Mouse (Mus musculus): ENCODE data around the gene Olfr50. TPM values are rescaled to one million over a fixed set of nuclear protein-coding genes. Genes with fewer than 3 reads are reported as not detected.

The Olfr50 gene
- not detected in 2 replicates for polyA plus RNA-seq (2016; fragmentation: Nextera tagmentation; extraction: Ambion mirVana)

- WGBS: 77% methylated on average over 2 of the region's 2 CpGs
- no peak for ATAC-seq (ENCODE audit: low FRiP score, low read depth)
These were observed at the start of gene Olfr50 for GRCm38 (mm10) chr2:36790238-36790637. Gene Olfr50 (plus strand): TSS chr2:36790538.

GRCm38 (mm10) chr2:36783976-36784375, 6.4 kb upstream of the Olfr50 start, which contains the start of gene Olfr348:
Gene Olfr348 (plus strand): TSS chr2:36784276.
- Histone ChIP-seq H3K27me3 (no peaks in the 10 kb centered on the region), H3K4me3 (no peak within 1 kb of the TSS), H3K36me3 (no peaks in the 10 kb centered on the region), H3K4me1 (no peaks in the 10 kb centered on the region), H3K4me2 (replicated peaks) (no peak within 1 kb of the TSS), H3K27ac (replicated peaks) (no peak within 1 kb of the TSS), H3K9me3 (peaks cover 15% of the 10 kb centered on the region), H3K9ac (replicated peaks) (no peak within 1 kb of the TSS)
- ATAC-seq (ENCODE audit: low FRiP score, low read depth): no peak
- 66% methylated on average over 2 of the region's 2 CpGs for WGBS

More at GRCm38 (mm10) chr2:36790238-36790637, at the start of gene Olfr50:
- Histone ChIP-seq H3K4me3 (no peak within 1 kb of the TSS), H3K9me3 (peaks cover 27% of the 10 kb centered on the region), H3K4me1 (no peaks in the 10 kb centered on the region), H3K4me2 (replicated peaks) (no peak within 1 kb of the TSS), H3K27me3 (no peaks in the 10 kb centered on the region), H3K36me3 (no peaks in the 10 kb centered on the region), H3K27ac (replicated peaks) (no peak within 1 kb of the TSS), H3K9ac (replicated peaks) (no peak within 1 kb of the TSS)

GRCm38 (mm10) chr2:36816932-36817331, 26.6 kb downstream of the Olfr50 start, which contains the start of gene Olfr3:
Gene Olfr3 (minus strand): TSS chr2:36817032.
- H3K4me3 ChIP-seq: no peak within 1 kb of the TSS
- H3K9ac ChIP-seq (replicated peaks): no peak within 1 kb of the TSS
- H3K27ac ChIP-seq (replicated peaks): no peak within 1 kb of the TSS
- no peaks in the 10 kb centered on the region for H3K36me3 ChIP-seq
- 86% methylated on average over 1 of the region's 1 CpGs for WGBS
- H3K4me2 ChIP-seq (replicated peaks): no peak within 1 kb of the TSS
- H3K4me1 ChIP-seq: no peaks in the 10 kb centered on the region
- no peak for ATAC-seq (ENCODE audit: low FRiP score, low read depth)
- no peaks in the 10 kb centered on the region for H3K27me3 ChIP-seq
- H3K9me3 ChIP-seq: peaks cover 32% of the 10 kb centered on the region; the same call in 1 of the 2 replicates

- Histone ChIP-seq H3K36me3 (no peaks in the 10 kb centered on the region), H3K4me2 (replicated peaks) (no peak within 1 kb of the TSS), H3K4me1 (no peaks in the 10 kb centered on the region), H3K4me3 (no peak within 1 kb of the TSS), H3K27me3 (no peaks in the 10 kb centered on the region), H3K9ac (replicated peaks) (no peak within 1 kb of the TSS), H3K27ac (replicated peaks) (no peak within 1 kb of the TSS), H3K9me3 (peaks cover 31% of the 10 kb centered on the region)
- ATAC-seq (ENCODE audit: low FRiP score, low read depth): no peak
- WGBS: 82% methylated on average over 1 of the region's 1 CpGs
These were observed 55.7 kb downstream of the Olfr50 start, which contains the start of gene Olfr350 for GRCm38 (mm10) chr2:36846010-36846409. Gene Olfr350 (plus strand): TSS chr2:36846310.

Other genes starting within 250 kb of the Olfr50 start
- not detected in 2 replicates for gene Olfr344, start 223.9 kb upstream of the Olfr50 start, polyA plus RNA-seq (2016; fragmentation: Nextera tagmentation; extraction: Ambion mirVana)
- gene Olfr345, start 150.5 kb upstream of the Olfr50 start, polyA plus RNA-seq (2016; fragmentation: Nextera tagmentation; extraction: Ambion mirVana): not detected in 2 replicates
- not detected in 2 replicates for gene Olfr346, start 104.8 kb upstream of the Olfr50 start, polyA plus RNA-seq (2016; fragmentation: Nextera tagmentation; extraction: Ambion mirVana)
- not detected in 2 replicates for gene Olfr347, start 58.6 kb upstream of the Olfr50 start, polyA plus RNA-seq (2016; fragmentation: Nextera tagmentation; extraction: Ambion mirVana)
- gene Olfr348, start 6.3 kb upstream of the Olfr50 start, polyA plus RNA-seq (2016; fragmentation: Nextera tagmentation; extraction: Ambion mirVana): not detected in 2 replicates
- gene Olfr3, start 26.5 kb downstream of the Olfr50 start, polyA plus RNA-seq (2016; fragmentation: Nextera tagmentation; extraction: Ambion mirVana): not detected in 2 replicates
- gene Olfr350, start 55.8 kb downstream of the Olfr50 start, polyA plus RNA-seq (2016; fragmentation: Nextera tagmentation; extraction: Ambion mirVana): not detected in 2 replicates
- not detected in 2 replicates for gene Olfr351, start 72.1 kb downstream of the Olfr50 start, polyA plus RNA-seq (2016; fragmentation: Nextera tagmentation; extraction: Ambion mirVana)
- not detected in 2 replicates for gene Olfr352, start 77.9 kb downstream of the Olfr50 start, polyA plus RNA-seq (2016; fragmentation: Nextera tagmentation; extraction: Ambion mirVana)
- not detected in 2 replicates for gene Olfr353, start 102.4 kb downstream of the Olfr50 start, polyA plus RNA-seq (2016; fragmentation: Nextera tagmentation; extraction: Ambion mirVana)
- gene Olfr354, start 115.1 kb downstream of the Olfr50 start, polyA plus RNA-seq (2016; fragmentation: Nextera tagmentation; extraction: Ambion mirVana): not detected in 2 replicates
- not detected in 2 replicates for gene Olfr355, start 138.4 kb downstream of the Olfr50 start, polyA plus RNA-seq (2016; fragmentation: Nextera tagmentation; extraction: Ambion mirVana)
- gene Olfr356, start 146.6 kb downstream of the Olfr50 start, polyA plus RNA-seq (2016; fragmentation: Nextera tagmentation; extraction: Ambion mirVana): not detected in 2 replicates
- not detected in 2 replicates for gene Olfr357, start 203.3 kb downstream of the Olfr50 start, polyA plus RNA-seq (2016; fragmentation: Nextera tagmentation; extraction: Ambion mirVana)
- gene Olfr358, start 218.8 kb downstream of the Olfr50 start, polyA plus RNA-seq (2016; fragmentation: Nextera tagmentation; extraction: Ambion mirVana): not detected in 2 replicates

All from midbrain, embryonic 12.5 days (tissue).